Mouse (Mus musculus): ENCODE data around the gene Mettl7b.

Gene Mettl7b

DNA sequence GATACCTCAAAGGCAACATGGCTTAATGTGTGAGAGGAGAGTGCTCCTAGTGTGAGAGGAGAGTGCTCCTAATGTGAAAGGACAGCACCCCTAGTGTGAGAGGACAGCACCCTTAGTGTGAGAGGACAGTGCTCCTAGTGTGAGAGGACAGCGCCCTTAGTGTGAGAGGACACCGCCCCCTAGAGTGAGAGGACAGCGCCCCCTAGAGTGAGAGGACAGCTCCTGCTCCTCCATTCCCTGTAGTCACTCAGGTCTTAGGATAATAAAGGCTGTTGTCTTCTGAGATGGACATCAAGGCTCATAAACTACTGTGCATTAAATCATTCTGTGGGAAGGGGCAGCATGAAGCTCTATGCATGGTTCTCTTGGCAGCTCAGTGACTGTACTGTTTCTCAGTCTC, 15.1 kb downstream of the Mettl7b start:
- DNase-seq, result no peak

- DNase-seq, result no peak
These were observed 20.2 kb downstream of the Mettl7b start for GRCm38 (mm10) chr10:128940475-128941061.

GRCm38 (mm10) chr10:128938974-128939373, 21.8 kb downstream of the Mettl7b start:
- DNase-seq, result no peak

GRCm38 (mm10) chr10:128938457-128938856, 22.3 kb downstream of the Mettl7b start:
- DNase-seq, result no peak

- DNase-seq, result no peak
These were observed 22.9 kb downstream of the Mettl7b start for GRCm38 (mm10) chr10:128937756-128938390.

GRCm38 (mm10) chr10:128935826-128936440, 24.9 kb downstream of the Mettl7b start:
- no peak for DNase-seq

GRCm38 (mm10) chr10:128934997-128935787, 25.6 kb downstream of the Mettl7b start:
- no peak for DNase-seq

DNA sequence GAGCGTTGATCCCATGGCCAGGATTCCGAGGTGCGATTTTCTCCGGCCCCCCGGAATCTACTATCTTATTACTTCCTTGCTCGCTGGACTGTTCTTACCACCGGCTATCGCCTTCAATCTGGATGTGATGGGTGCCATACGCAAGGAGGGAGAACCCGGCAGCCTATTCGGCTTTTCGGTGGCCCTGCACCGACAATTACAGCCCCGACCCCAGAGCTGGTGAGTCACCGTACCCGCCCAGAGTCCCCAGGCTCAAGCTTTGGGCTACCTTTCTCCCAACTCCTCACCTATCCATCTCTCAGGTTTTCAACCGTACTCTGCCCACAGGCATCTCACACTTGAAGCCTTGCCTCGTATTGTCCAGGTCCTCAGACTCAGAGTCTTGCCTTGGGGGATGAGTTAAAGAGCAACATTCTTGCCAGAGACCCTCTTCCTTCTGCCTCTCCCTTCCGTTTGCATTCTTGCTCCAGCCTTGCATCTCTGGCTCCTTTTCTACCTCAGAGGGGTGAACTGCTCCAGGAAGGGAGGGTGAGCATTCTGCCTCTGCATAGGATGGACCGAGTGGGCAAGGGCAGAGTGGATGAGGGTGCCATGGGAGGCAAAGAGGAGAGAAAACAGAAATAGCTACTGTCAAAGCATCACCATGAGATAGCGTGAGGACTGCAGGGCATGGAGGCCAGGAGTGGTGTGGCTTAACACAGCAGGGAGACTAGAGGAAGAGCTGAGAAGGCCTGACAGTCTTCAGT, 26.6 kb downstream of the Mettl7b start:
- no peak for DNase-seq

DNA sequence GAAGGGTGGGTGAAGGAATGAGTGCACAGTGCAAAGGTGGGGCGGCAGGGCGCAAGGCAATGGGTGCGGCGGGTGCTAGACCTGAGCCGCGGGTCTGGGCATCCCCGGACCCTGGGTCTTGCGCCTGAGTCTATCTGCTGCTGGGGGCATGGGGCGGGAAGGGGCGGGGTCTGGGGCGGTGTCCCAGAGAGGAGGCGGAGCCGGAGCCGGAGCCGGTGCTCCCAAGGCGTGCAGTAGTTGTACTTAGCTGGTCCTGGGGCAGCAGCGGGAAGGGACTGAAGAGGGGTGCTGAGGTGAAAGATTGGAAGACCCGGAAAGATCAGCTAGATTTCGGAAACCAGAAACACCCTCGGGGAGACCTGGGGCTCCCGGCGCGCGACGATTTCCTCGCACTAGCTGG, 27.2 kb downstream of the Mettl7b start, which contains the start of gene Itga7:
Itga7 (plus strand) TSS at position 245 of the 400 bp plus-strand sequence.
- no peak for DNase-seq

DNA sequence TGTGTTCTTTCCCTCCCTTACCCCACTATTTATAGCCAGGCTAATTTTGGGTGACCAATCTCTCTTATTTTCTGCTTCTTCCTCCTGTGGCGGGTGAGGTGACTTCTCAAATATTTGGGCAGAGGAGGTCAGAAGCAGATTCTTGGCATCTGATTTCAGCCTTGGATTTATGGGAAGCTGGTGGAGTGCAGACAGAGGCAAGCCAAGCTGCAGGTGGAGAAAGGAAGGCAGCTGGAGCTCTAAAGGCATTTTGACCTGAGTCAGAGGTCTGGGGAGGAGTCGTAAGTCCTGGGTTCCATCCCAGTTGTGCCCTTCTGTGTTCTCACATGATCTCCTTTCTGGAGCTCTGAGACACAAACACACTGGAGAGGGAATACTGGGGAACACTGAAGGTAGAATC, 29.3 kb downstream of the Mettl7b start:
- DNase-seq, result no peak

DNA sequence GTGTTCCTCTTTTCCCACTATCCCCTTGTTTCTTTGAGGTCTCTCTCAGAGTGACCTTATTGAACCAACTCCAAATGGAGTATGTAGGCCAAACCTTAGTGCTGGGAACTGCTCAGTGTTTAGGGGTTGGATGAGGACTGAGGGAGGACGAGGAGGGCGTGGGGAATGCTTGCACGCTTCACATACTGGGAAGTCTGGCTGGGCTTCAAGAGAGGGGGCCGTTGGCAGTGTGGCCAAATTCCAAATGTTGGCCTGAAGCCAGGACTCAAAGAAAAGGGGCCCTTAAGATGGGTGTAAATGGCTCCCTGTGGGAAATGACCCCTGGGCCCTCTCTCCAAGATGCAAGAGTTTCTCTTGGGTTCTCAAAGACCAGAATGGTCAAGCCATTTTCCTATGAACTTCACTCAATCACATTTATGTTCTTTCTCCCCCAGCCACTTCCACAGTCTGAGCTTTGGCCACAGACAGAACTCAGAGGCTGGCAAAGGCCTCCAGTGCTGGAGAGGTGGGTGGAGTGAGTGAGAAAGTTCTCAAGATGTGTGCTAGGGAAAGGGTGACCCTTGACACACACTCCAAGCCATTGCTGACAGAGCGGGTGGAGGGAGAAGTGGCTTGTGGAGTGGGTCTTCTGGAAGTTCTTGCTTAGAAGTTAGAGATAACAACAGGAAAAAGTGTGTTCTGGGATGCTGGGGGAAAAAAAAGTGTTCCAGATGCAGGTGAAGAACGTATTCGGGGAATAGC, 31.0 kb downstream of the Mettl7b start:
- DNase-seq, result no peak

- DNase-seq, result no peak
These were observed 32.4 kb downstream of the Mettl7b start for GRCm38 (mm10) chr10:128928356-128928755.

- no peak for DNase-seq
These were observed 36.9 kb downstream of the Mettl7b start, which contains the start of gene Bloc1s1 for GRCm38 (mm10) chr10:128923935-128924334. Gene Bloc1s1, minus strand, starts transcription at chr10:128924035.

GRCm38 (mm10) chr10:128923013-128923691, 37.6 kb downstream of the Mettl7b start:
- peak; percentile 93 for DNase-seq

DNA sequence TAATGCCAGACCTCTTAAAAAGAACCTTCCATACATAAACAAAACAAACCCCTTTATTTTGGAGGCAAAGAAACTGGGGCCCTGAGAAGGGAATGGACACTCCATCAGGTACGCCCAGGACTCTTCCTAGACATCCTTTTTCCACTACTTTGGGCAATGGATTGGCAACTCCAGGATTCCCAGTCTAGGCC, 38.1 kb downstream of the Mettl7b start, which contains the start of gene Rdh5:
Rdh5 (minus strand) TSS at position 67 of the 191 bp plus-strand sequence.
- DNase-seq, result no peak

GRCm38 (mm10) chr10:128921883-128922821, 38.6 kb downstream of the Mettl7b start:
- no peak for DNase-seq

DNA sequence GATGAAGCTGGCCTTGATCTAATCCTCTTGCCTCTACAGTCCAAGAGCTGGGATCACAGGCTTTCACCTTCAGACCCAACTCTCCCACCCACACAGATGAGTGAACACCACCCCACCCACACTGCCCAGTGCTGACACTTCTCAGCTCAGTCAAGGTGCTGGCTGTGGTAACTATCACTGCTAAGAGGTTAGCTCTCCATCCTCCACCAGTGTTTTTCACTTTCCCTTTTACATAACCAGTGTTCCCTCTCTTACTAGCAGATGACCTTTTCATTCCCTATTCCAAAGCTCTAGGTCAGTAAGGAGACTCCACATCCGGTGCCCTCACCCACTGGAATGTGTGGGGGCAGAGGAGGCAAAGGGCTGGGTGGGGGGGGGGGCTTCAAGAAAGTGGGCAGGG, 39.5 kb downstream of the Mettl7b start:
- no peak for DNase-seq

- no peak for DNase-seq
These were observed 40.0 kb downstream of the Mettl7b start for GRCm38 (mm10) chr10:128920736-128921161.

DNA sequence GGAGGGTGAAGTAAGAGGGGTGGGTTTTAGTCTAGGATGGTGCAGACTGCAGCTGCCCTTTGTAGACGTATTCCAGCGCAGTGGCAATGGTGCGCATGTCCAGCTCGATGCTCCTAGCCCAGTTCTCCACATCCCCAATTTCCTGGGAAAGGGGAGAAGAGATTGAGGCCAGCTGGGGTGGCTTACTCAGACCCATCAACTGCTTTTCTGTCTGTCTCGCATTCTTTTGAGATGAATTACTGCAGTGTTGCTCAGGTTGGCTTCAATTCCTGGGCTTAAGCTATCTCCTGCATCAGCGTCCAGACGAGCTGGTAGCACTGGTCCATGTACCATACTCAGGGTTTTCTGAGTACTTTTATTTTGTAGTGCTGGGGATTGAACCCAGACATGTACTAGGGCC, 40.8 kb downstream of the Mettl7b start:
- no peak for DNase-seq

DNA sequence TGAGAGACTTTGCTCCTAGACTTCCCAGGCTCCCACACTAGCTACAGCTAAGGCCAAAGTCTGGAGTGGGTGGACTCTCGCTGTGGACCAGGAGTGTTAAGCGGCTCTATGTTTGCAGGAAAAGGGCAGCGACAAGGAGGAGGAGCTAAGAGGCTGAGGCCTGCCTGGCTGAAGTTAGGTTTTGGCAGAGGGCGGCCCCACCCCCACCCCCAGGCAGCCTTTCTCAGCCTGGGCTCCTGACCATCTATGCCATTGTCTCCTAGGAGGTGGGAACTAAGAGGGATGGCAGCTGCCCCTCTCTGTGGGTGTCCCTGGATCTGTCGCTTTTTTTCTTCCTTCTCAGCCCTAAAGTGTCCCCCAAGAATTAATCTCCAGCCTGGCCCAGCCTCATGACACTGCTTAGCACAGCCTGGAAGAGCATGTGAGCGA, 41.6 kb downstream of the Mettl7b start:
- no peak for DNase-seq
